Mouse (Mus musculus): Measurements from ENCODE around the gene Slc6a17.

Gene Slc6a17

DNA sequence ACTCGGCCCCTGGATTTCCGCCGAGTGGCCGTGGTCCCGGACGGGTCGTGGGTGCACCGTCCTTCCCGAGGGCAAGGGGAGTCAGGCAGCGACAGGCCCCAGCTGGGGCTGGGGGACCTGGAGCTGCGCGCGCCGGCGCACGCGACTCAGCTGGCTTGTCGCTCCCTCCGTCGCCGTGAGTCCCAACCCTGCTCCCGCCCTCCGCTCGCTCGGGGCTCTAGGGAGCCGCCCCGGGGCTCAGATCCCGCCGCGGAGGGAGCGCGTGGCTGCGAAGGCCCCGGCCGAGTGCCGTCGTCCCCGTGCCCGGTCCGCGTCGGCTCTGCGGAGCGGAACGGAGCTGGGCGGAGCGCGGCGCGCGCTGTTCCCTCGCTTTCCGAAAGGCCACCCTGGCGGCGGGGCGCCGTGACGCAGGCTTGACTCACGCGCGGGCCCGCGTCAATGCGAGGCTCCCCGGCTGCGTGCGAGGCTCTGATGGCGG lies at the start of gene Slc6a17:
Slc6a17 (minus strand) TSS at position 388 of the 478 bp plus-strand sequence.
- in situ Hi-C loops (cut with MboI, MseI) = no loop called here

DNA sequence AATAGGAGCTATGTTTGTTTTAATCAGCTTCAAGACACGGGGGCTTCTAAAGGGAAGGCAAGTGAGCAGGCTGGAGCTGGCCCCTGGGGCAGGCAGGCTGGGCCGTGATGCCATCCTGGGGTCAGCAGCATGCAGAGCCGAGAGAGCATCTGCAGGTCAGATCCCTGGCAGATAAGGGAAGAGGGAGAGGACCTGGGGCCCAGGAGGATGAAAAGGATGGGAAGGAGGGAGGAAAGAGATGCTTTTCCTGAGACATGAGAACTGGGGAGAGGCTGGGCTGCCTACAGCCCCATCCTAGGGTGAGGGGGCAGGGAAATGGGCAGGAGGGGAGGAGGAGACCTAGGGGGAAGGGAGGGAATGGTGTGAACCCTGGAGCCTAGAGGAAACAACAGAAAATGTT lies 47.5 kb upstream of the Slc6a17 start:
- in situ Hi-C loops (cut with MboI, MseI) = no loop called here

DNA sequence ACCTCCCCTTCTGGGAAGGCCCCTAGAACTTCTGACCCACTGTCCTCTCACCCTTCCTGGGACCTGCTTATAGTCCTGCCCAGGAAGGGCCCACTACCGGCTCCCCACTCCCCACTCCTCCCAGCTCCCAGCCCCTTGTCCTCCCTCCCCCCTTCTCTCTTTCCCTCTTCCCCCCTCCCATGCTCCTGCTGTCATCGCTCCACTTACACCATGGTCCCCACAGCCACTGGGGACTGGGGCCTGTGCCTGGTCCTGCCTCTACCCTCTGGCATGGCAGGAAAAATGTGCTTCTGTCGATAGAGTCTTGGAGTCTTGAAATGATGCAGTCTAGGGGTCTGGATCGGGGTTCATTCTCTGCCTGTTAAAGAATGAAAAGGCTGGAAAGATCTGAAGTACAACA lies 46.1 kb upstream of the Slc6a17 start:
- in situ Hi-C loops (cut with MboI, MseI) = no loop called here

DNA sequence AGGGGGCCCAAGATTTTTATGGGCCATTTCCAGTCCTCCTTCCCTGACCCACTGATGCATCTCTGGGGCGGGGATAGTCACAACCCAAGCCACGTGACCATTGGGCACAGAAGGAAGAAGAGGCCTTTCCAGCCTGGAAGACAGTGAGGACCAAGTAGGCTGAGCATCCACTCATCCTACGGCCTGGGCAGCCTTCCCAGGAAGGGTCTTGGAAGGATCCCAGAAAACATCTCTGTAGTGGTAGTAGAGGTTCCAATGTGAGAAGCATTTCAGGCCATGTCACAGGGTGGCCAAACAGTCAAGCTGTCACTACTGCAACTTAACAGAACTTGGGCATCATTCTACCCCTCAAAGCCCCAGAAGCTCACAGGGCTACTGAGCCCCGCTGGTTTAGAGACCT lies 44.8 kb upstream of the Slc6a17 start:
- in situ Hi-C loops (cut with MboI, MseI) = no loop called here

DNA sequence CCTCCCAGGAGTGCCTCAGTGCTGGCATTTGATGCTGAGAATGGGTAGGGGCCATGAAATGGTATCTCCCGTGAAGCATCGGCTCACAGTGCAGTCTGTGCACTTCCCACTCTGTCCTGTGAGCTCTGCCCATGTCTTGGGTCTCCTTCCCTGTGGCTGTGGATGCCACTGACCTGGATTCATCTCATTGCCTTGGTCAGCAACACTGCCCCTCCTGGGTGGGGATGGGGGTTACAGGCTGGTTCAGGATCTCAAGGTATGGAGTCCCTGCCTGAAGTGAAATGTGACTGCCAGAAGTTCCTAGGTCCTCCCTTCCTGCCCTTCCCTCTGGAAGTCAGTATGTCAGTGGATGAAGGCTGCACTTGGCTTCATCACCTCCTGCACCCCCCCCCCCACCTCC lies 44.3 kb upstream of the Slc6a17 start:
- in situ Hi-C loops (cut with MboI, MseI) = no loop called here

DNA sequence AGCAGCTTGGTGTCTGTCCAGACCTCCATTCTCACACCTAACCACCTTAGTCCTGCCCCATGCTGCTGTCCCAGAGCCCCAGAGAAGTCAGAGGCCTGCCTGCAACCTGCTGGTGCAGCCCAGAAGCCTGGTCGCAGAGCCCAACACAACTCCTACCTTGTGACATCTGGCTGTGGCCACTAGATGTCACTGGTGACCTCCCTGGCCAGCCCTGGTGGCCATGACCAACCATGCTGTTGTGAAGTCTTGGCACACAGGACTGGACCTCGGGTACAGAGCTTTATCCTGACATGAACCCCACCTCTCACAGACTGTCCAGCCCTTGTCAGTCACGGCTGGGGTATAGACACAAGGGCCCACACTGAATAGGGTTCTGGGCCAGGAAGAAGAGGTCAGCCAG lies 41.4 kb upstream of the Slc6a17 start:
- in situ Hi-C loops (cut with MboI, MseI) = no loop called here

DNA sequence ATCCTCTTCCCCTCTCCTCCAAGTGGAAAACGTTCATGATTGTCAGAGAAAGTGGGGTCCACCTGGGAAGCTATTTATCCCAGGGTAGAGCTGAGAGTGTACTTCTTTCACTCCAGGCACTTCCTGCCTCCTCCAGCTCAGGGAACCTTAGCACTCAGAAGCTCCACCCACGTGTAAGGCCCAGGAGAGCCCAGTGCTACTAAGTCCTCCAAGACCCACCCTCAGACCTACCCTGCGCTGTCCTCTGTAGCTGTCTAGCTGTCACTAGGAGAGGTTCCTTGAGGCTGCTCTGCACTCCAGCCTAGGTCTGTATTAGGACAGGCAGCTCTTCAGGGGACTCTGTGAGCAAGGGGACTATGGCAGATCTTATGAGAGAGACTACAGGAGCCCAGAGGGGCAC lies 40.9 kb upstream of the Slc6a17 start:
- in situ Hi-C loops (cut with MboI, MseI) = no loop called here

DNA sequence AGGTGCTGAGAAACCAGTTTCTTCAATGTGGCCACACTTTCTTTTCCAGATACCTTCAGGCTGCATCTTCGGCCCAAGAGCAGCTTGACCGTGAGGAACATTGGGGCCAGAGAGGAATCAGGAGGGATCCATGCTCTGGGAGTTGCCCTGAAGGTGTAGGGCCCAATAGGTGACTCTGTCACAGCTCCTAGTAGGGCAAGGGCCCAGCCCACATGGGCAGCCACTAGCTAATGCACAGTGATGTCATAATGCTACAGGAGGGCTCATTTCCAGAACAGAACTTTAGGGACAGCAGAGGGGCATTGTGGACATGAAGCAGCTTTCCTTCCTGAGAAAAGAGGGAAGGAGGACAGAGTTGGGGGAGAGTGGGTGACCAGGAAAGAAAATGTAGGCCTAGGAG lies 37.0 kb upstream of the Slc6a17 start, which contains the start of gene Ubl4b:
Ubl4b (minus strand) TSS at position 232 of the 400 bp plus-strand sequence.
- in situ Hi-C loops (cut with MboI, MseI) = no loop called here

DNA sequence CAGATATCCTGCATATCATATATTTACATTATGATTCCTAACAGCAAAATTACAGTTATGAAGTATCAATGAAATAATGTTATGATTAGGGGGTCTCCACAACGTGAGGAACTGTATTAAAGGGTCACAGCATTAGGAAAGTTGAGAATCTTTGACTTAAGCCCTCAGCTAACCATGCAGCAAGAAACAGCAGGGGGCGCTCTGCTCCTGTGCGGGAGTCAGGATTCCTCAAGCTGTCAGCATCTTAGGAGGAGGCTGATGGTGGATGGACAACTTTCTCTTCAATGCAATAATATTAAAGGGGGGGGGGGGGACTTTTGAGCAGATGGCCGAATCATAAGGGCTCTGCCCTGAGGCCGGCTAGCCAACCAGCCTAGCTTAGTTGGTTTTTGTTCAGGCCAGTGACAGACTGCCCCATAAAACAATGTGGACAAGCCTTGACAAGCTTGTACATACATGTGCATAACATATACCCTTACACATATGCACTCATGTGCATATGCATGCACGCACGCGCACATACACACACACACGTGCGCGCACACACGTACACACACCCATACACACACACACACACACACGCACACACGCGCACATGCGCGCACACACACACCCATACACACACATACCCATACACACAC lies 32.7 kb upstream of the Slc6a17 start:
- in situ Hi-C loops (cut with MboI, MseI) = no loop called here

DNA sequence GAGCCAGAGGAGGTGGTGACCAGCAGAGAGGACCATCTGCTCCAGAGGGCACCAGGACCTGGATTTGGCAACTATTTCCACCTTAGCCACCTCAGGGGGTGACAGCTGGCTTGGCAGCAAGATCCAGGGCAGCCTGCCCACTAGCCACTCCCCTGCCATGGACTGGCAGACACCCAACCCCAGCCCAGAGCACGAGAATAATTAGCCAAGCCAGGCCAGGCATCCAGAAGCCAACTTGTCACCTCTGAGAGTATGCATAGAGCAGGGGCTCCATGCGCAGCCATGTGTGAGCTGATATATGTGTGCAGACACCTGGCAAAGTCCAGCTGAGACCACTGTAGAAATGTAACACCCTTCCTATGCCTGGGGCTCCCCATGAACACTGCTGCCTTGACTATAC lies 29.1 kb upstream of the Slc6a17 start:
- in situ Hi-C loops (cut with MboI, MseI) = no loop called here

DNA sequence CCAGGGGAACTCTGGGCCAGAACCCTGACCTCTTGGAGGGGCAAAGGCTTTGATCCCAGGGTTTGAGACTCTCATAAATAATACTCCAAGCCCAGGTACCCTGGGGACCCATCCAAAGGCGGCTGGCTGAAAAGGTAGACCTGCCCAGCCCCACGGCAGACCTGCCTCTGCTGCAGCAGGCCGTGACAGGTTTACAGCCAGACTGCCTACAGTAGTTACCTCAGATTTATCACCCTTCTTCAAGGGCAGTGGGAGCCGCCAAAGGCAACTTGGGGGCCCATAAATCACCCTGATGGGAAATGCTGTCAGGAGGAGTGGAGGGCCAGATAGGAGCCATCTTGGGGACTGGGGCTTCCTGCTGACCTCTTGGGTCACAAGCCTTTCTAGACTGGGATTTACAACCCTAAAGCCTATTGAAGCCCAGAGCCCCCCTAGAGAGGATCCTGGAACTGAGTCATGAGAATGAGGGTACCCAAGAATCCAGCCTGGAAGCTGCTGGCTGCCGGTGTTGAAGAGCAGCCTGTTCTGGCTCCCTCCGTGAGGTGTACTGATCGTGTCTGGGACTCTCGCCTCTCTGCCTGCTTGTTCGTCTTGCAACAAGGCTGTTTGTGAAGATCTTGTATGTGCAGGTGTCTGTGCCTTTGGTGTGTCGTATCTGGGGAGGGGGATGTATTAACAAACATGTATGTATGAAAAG lies 28.0 kb upstream of the Slc6a17 start:
- in situ Hi-C loops (cut with MboI, MseI) = no loop called here

DNA sequence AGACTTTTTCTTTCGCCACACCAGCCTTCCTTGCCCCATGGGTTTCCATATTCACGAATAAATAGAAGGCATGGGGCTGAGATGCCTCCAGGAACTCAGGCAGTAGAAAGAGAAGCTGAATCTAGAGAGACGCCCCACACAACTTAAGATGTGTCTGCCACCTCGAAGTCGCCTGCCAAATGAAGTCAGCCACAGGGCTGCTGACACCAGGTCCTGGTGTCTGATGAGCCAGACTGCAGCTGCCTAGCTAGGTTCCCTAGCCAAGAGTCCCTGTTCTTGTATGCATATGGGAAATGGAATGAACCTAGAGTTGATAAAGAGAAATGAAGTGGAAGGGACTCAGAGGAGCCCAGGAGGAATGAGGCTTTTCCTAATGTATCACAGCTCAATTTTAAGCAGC lies 27.5 kb upstream of the Slc6a17 start:
- in situ Hi-C loops (cut with MboI, MseI) = no loop called here

DNA sequence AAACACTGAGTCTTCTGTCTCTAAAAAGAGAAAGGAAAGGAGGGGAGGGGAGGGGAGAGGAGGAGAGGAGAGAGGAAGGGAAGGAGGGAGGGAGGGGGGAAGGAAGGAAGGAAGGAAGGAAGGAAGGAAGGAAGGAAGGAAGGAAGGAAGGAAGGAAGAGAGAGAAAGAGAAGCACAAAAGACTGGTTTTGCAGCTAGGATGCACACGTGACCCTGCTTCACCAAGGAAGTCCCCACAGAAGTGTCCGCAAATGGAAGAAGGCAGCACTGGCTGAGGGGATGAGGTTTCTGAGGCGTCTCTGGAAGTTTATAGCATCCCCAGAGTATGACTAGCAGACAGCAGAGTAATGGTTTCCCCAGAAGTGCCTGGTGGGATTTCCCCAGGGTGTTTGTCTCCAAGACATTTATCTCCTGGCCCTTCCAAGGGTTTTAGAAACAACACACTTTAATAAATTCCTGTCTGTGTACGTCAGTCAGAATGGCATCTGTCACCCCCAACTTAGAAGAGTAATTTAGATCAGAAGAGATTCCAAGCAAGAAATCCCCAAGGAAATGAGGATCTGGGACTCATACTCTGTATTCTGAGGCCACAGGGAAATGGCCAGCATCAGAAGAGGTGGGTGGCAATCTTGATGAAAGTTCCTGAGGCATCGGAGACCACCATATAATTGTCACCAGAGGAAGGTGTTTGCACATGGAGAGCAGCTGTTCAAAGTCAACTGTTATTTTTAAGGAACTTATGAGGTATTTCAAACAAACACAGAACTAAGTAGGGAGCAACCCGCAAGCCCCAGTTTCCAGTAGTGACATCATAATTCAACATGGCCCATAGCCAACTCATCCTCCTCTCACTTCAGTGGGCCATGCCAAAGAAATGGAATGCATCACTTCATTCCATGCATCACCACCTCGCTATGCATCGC lies 25.6 kb upstream of the Slc6a17 start:
- in situ Hi-C loops (cut with MboI, MseI) = no loop called here

DNA sequence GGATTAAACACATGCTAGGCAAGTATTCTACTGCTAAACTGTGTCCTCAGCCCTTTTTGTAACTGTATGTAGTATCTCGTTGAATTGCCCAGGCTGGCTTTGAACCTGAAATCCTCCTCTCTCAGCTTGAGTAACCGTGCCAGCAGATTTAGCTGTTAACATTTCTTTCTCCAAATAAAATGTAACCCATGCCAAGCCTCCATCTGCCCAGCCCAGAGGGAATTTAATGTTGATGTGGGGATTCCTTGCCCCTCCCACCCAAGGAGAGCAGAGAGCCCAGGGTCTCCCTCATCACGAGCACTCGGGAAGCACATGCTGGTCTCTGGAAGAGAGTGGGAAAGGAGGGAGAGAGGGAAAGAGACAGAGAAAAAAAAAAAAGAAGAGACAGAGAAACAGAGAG lies 24.8 kb upstream of the Slc6a17 start:
- in situ Hi-C loops (cut with MboI, MseI) = no loop called here

DNA sequence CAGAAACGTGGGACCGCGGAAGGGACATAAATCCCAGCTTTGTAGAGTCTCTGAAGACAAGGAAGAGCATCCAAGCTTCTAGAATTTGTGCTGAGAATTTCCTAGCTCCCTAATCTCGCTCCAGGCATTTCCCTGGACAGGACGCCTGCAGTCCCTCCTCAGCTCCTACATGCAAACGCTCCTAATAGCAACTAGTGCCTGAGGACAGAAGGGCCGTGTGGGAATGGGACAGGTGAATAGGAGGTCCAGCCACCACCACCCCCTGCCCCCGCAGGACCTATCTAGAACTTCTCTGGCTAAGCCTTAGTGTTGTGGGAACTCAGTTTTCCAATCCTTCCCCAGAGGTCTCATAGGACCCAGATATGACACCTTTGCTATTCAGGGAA lies 19.7 kb upstream of the Slc6a17 start:
- in situ Hi-C loops (cut with MboI, MseI) = no loop called here

DNA sequence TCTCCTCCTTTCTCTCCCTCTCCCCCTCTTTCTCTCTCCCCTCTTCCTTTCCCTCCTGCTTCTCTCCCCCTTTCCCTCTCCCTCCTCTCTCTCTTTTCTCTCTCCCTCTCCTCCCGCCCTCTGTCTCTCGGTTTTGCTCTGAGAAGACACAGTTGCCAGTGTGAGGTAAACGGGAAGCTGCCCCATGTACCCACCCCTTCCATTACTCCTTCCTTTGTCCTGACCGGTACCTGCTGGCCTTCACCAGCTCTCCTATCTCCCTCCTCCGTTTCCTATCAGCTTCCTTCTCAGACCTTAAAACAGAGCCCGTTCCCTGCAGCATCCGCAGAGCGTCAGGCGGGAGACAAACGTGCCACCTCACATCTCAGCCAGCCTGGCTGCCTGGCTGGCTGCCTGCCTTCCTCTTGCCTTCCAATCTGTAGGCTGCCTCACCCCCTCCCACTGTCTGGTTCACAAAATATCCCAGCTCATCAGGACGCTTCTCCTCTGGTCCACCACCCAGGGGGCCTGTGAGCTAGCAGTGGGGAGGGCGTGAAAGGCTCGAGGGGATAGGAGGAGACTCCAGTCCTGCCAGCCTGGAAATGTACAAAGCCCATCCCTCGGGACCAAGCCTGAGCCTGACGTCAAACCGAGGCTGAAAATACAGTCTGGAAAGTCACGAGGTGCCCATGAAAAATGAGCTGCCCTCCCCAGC lies 19.1 kb upstream of the Slc6a17 start:
- in situ Hi-C loops (cut with MboI, MseI) = no loop called here

DNA sequence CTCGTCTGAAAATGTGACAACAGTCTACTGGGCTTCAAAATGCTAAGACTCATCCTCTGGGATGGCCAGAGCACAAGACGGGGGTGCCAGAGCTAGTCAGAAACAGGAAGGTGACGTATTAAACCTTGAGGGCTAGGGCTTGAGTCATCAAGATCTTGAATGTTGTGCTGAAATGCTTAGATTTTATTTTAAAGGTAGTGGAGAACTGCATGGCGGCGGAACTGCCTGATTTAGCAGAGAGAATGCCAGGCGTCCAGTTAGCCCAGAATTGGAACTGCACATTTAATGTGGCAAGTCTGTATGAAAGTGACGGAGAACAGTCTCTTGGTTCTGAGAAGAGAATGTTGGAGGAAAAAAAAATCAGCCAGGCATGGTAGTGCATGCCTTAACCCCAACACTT lies 17.1 kb upstream of the Slc6a17 start:
- in situ Hi-C loops (cut with MboI, MseI) = no loop called here

DNA sequence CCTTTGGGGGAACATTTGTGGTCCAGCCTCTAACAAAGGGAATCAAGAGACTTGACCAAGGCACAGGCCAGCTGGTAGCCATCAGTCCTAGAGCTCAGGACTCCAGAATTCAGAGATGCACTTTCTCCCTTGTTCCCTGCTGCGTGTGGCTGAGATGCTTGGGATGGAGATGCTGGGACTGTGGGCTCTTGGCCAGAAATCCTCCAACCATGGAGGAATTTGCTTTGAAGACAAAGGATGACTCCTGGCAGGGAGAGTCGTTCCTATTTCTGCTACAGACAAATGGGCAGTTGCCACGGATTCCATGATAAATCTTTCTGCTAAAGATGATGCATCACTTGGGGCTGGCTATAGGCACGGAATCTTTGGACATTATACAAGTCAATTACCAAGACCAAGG lies 15.7 kb upstream of the Slc6a17 start:
- in situ Hi-C loops (cut with MboI, MseI) = no loop called here

DNA sequence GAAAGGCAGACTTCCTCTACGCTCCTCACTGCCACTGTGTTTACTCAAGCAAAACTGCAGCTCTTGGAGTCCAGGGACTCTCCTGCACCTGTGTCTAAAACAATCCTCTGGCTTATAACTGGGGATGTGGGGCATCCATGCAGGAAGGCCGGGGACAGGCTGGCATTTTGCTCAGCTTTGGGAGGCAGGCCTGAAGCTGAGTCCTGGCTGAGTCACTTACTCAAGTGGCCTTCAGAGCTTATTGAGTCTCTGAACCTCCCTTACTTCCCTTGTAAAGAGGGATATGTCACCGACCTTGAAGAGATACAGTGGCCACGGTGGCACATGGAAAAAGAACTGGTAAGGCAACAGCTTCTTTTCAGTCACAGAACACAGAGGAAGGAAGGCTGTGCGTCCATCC lies 12.8 kb upstream of the Slc6a17 start:
- in situ Hi-C loops (cut with MboI, MseI) = no loop called here

DNA sequence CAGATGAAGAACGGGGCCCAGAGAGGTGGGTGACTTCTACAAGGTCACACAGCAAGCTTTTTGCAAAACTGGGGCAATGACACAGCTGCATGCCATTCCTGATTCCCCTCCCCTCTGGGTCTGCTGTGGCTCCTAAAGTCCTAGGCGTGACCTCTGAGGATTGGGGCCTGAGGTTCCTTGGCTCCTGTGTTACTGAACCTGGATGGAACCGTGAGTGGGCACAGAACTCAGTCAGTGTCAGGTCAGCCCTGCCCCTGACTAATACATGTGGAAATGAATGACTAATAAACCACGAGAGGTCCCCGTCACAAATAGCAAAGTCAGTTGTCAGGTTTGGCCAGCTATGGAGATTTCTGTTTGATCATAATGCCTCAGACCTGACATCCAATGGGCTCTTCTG lies 11.4 kb upstream of the Slc6a17 start:
- in situ Hi-C loops (cut with MboI, MseI) = no loop called here

DNA sequence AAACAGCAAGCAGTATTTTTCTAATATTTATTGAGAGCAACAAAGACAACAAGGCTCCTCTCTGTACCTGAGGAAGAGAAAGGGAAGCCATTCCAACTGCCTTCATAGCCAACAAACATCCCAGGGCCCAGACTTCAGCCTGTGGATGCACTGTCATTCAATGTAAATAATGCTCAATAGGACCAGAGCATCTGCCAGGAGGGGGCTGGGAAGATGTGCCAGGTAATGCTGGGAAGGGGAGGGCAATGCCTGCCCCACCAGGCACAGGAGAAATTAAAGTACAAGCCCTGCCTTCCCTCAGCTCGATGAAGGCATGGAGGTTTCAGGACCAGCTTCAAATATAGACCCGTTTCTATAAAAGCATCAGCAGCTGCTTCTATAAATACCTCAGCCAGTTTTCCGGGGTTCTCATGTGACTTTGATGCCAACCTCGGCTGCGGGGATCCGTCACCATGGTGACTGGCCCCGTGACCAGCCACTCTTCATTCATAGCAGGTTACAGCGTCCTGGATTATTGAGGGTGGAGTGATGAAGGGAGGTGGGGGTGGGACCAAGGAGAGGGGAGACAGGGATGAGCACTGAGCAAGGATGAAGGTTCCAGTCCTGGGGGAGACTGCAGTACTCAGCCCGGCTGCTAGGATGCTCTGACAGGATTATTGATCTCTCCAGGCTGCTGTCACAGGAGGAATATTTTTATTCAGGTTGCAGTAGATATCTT lies 10.7 kb upstream of the Slc6a17 start:
- in situ Hi-C loops (cut with MboI, MseI) = no loop called here
